Mouse (Mus musculus): Measurements from ENCODE around the gene Taar7b. TPM values are rescaled to one million over a fixed set of nuclear protein-coding genes. Genes with fewer than 3 reads are reported as not detected.

Taar7b gene
- polyA plus RNA-seq (2012; rRNA removed): not detected in 2 replicates

GRCm38 (mm10) chr10:23999639-24000038 is at the start of gene Taar7b:
Taar7b (plus strand) TSS chr10:23999939.
- WGBS: 61% methylated on average over 1 of the region's 1 CpGs
- no peak for DNase-seq (ENCODE audit: low read depth, low spot score)

DNA sequence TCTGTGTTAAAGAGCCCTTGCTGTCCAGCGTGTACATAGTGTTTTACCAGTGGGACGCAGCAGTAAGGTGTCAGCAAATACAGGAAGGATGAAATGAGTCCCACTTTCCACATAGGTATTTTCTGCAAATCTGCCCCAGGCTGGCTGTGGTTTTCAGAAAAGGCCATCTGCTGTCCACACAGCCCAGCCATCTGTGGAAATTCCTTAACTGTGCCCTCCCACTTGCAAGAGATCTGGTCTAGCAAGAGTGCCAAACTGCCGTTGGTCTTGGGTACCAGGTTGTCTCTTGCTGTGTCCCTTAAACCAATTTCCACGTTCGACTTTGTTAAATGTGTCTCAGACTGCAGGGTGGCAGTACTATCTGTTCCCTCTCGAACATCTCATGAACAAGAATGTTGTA is 48.0 kb upstream of the Taar7b start:
- WGBS: 71% methylated on average over 6 of the region's 6 CpGs

GRCm38 (mm10) chr10:23959071-23959470 is 40.7 kb upstream of the Taar7b start:
- DNase-seq (ENCODE audit: low read depth, low spot score): no peak
- 22% methylated on average over 3 of the region's 3 CpGs for WGBS

More for the DNA sequence above, 48.0 kb upstream of the Taar7b start:
- DNase-seq (ENCODE audit: low read depth, low spot score): no peak

DNA sequence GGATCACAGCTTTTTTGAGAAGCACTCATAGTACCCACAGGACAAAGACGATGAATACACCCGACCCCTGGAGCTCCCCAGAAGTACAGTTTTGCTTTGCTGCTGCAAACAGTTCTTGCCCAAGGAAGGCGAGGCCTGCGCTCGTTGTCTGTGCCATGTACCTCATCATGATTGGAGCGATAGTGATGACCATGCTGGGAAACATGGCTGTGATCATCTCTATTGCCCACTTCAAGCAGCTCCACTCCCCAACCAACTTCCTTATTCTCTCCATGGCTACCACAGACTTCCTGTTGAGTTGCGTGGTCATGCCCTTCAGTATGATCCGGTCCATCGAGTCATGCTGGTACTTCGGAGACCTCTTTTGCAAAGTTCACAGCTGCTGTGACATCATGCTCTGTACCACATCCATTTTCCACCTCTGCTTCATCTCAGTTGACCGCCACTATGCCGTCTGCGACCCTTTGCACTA is 39.3 kb upstream of the Taar7b start, which contains the start of gene Taar4:
Gene Taar4, plus strand, starts transcription at position 51 of the 472 bp plus-strand sequence.
- WGBS: 88% methylated on average over 13 of the region's 13 CpGs

GRCm38 (mm10) chr10:23963444-23963843 is 36.3 kb upstream of the Taar7b start:
- 31% methylated on average over 3 of the region's 3 CpGs for WGBS
- DNase-seq (ENCODE audit: low read depth, low spot score): no peak

More for the DNA sequence above, 39.3 kb upstream of the Taar7b start, which contains the start of gene Taar4:
- DNase-seq (ENCODE audit: low read depth, low spot score): no peak

DNA sequence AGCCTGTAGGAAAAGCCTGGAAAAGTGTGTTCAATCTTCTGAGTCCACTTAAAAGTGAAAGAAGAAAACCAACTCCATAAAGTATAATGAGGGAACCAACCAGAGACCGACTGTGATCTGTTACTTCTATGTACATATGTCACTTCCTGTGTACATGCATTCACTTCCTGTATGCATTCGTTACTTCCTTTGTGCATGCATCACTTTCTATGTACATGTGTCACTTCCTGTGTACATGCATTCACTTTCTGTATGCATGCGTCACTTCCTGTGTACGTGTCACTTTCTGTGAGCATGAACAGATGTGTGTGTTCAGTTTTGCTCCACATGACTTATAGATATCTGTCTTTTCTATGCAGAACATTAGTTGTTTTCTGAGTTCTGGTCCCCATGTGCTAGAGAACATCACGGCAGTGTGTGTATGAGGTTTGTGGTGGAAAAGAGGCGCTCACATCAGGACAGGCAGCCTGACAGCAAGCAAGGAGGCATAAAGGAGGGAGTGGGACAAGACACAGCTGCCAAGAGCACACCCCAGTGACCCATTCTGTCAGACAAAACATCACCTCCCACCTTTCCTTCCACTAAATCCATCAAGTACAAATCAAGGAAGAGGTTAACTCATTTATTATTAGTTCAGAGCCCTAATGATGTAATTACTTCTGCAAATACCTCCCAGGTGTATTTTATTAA is 34.7 kb upstream of the Taar7b start:
- DNase-seq (ENCODE audit: low read depth, low spot score): no peak
- 86% methylated on average over 6 of the region's 6 CpGs for WGBS

GRCm38 (mm10) chr10:23970656-23971165 is 29.0 kb upstream of the Taar7b start, which contains the start of gene Taar5:
Taar5 (plus strand) TSS chr10:23970706.
- WGBS: 86% methylated on average over 11 of the region's 11 CpGs
- no peak for DNase-seq (ENCODE audit: low read depth, low spot score)

DNA sequence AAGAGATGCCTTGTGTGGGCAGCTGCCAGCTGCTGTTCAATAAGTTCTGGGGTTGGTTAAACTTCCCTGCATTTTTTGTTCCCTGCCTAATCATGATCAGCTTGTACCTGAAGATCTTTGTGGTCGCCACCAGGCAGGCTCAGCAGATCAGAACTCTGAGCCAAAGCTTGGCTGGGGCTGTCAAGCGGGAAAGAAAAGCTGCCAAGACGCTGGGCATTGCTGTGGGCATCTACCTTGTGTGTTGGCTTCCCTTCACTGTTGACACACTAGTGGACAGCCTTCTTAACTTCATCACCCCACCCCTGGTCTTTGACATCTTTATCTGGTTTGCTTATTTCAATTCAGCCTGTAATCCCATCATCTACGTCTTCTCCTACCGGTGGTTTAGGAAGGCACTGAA is 28.5 kb upstream of the Taar7b start:
- no peak for DNase-seq (ENCODE audit: low read depth, low spot score)
- 90% methylated on average over 5 of the region's 5 CpGs for WGBS

DNA sequence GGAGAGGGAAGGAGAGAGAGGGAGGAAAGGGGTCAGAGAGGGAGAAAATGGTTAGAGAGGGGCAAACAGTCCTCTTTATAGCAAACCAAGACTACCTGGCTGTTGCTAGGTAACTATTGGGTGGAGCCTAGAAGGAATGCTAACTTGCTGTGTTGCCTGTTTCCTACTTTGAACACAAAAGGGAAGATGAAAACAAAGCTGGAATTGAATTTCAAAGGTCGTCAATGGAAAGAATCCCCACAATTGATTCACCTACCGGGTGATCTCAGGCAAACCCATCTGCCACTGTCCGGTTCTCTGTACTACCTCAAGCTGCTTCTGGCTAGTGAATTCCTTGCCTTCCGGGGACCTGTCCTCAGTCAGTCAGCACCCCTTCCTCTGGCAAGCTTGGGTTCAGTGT is 21.8 kb upstream of the Taar7b start:
- WGBS: 42% methylated on average over 4 of the region's 4 CpGs

DNA sequence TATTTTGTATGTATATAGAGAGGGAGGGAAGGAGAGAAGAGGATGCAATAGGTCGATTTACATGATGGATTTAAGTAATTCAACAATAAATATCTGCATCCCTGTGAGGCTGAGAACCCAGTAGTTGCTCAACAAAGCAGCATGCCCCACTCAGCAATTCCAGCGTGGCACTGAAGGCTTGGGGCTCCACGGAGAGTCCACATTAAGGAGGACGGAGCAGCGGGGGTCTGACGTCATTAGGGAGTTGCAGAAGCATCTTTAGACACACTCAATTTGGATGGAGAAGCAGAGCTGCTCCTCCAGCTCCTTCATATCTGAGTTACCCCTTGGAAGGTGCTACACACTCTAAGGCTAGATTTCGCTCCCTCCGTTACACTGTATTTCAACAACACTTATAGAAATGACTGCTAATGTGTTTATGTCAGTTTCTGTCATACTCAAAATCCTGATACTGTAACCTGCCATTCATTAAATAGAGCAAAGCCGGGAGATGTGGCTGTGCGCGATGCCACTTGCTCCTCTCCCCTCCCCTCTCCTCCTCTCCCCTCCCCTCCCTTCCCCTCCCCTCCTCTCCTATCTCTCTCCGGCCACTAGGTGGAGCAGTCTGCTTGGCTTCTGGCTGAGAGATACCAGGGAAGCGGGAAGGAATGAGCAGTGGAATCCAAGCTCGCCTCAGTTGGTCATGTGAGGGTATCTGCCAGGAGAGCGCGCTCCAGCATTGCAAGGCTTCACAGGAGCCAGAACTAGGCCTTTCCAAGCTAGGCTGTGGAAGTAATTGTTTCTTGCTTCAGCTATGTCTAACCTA is 20.6 kb upstream of the Taar7b start:
- 42% methylated on average over 16 of the region's 16 CpGs for WGBS
- peak; percentile 54 for DNase-seq (ENCODE audit: low read depth, low spot score)

More for the DNA sequence above, 21.8 kb upstream of the Taar7b start:
- DNase-seq (ENCODE audit: low read depth, low spot score): no peak

DNA sequence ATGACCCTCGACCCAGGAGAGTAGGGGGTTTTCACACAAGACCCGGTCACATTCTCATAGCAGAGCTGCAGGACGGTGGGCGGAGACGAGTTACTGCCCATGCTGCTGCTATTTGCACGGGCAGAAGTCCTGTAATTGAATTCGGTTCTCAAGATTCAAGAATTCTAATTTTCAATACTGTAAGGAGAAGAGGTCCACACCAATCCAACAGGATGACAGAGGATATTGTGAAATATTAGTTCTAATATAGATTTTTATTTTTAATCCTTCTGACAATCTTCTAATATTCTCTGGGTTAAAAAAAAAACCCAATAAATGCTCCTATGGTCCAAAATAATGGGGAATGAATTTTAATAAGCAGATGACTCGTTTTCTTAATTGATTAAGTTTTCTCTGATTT is 14.2 kb upstream of the Taar7b start, which contains the start of gene Taar6:
Gene Taar6, minus strand, starts transcription at position 101 of the 400 bp plus-strand sequence.
- WGBS: 66% methylated on average over 8 of the region's 8 CpGs
- DNase-seq (ENCODE audit: low read depth, low spot score): no peak

DNA sequence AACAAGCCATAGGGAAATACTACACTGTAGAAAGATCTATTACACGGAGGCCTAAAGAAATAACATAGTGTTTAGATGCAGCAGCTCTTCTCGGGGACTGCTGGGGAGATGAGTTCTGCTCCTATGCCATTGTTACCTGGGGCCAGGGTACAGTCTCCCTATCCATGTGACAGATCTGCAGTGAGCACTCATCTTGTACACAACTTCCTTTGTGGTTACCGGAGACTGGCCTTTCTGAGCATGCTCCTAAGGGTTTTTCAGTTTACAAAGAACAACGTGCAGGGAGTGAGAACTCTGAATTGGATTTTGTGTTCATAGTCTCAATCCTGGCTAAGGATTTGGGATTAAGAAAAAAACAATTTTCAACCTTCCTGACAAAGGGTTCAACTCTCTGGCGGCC is 13.3 kb upstream of the Taar7b start:
- 67% methylated on average over 5 of the region's 5 CpGs for WGBS
- no peak for DNase-seq (ENCODE audit: low read depth, low spot score)

DNA sequence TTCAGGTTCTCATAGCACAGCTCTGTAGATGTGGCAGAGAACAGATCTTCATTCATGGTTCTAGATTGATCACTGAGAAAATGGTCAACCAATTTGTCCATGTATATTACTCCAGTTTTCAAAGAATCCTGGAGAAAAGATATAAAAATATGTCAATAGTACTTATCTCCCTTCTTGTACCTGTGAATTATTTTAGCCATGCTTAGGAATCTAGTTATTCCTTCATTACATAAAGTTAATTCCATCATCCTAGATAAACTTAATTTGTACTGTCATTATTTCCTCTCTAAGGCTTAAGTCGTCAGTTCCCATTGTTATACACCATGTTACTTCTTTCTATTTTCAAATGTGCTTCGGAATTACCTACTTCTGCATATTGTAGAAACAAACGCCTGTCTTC is 6.4 kb upstream of the Taar7b start, which contains the start of gene Taar7a:
Gene Taar7a, minus strand, starts transcription at position 101 of the 400 bp plus-strand sequence.
- DNase-seq (ENCODE audit: low read depth, low spot score): no peak
- 67% methylated on average over 3 of the region's 3 CpGs for WGBS

- no peak for DNase-seq (ENCODE audit: low read depth, low spot score)
- WGBS: 60% methylated on average over 1 of the region's 1 CpGs
These were observed 6.7 kb downstream of the Taar7b start for GRCm38 (mm10) chr10:24006442-24006841.

GRCm38 (mm10) chr10:24007034-24007433 is 7.3 kb downstream of the Taar7b start:
- DNase-seq (ENCODE audit: low read depth, low spot score): no peak
- 53% methylated on average over 2 of the region's 2 CpGs for WGBS

DNA sequence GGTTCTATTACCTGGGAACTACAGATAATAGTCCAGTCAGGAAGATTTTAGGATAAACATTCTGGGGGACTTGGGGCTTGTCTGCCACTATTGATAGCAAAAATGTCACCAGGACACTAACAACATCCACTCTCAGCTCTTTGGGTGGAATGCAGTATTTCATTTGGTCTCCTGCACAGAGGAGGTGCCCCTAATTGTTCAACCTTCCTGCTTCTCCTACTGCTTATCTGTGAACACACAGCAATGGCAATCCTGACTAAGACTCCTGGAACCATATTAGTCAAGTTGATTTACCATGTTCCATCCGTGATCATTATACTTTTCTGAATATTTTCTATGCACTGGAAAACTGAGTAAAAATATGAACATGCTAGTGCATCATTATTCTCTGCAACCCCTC is 8.4 kb downstream of the Taar7b start:
- DNase-seq (ENCODE audit: low read depth, low spot score): no peak
- 86% methylated on average over 1 of the region's 1 CpGs for WGBS

DNA sequence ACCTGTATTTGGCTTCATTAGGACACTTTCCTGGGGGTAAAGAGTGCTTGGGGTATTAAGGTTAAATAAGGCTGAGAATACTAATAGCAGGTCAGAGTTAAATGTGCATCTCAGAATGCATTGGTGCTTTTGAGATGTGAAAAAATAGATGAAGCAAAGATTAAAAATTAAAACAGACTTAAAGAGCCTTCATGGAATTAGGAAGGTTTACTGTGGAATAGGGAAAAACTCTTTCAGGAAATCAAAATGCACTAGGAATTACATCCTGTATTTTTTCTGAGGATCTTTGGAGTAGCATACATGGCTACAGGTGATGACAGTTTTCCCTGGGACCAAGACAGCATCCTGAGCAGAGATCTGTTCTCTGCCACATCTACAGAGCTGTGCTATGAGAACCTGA is 27.2 kb downstream of the Taar7b start, which contains the start of gene Taar7d:
Gene Taar7d, plus strand, starts transcription at position 301 of the 400 bp plus-strand sequence.
- no peak for DNase-seq (ENCODE audit: low read depth, low spot score)

DNA sequence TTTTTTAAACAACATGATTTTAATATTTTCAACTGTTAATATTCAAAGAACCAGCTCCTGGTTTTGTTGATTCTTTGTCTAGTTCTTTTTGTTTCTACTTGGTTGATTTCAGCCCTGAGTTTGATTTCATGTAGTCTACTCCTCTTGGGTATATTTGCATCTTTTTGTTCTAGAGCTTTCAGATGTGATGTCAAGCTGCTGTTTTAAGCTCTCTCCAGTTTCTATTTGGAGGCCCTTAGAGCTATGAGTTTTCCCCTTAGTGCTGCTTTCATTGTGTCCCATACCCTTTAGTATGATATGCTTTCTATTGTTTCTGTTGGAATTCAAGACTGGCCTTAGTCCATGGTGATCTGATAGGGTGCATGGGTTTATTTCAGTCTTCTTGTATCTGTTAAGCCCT is 31.6 kb downstream of the Taar7b start:
- no peak for DNase-seq (ENCODE audit: low read depth, low spot score)

DNA sequence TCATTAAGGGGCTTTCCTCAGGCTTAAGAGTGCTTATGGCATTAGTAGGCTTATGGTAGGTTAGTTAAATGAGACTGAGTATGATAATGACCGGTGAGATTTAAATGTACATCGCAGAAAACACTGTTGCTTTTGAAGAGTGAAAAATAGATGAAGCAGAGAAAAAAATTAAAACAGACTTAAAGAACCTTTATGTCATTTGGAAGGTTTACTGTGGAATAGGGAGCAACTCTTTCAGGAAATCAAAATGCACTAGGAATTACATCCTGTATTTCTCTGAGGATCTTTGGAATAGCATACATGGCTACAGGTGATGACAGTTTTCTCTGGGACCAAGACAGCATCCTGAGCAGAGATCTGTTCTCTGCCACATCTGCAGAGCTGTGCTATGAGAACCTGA is 37.6 kb downstream of the Taar7b start, which contains the start of gene Taar7e:
Gene Taar7e, plus strand, starts transcription at position 301 of the 400 bp plus-strand sequence.
- 90% methylated on average over 2 of the region's 2 CpGs for WGBS

More for the DNA sequence above, 37.6 kb downstream of the Taar7b start, which contains the start of gene Taar7e:
- no peak for DNase-seq (ENCODE audit: low read depth, low spot score)
